Mouse (Mus musculus) embryonic facial prominence, embryonic 10.5 days (tissue): ENCODE results near the gene Gpr137b. TPM values are rescaled to one million over a fixed set of nuclear protein-coding genes. Genes with fewer than 3 reads are reported as not detected.
"Not testable (repeated sequence)": the region's sequence is repeated elsewhere in the genome, so short reads cannot be mapped to it uniquely, and the experiment has no call there.

Experiments used
- DNase-seq: peaks from one replicate; pipeline ENCODE4 v3.0.0-alpha.2; 2017; ENCODE audit warnings: low spot score
- H3K27ac ChIP-seq: fragments of 300-500 bp; sonication (generic); replicated peaks from 2 replicates; pipeline ENCODE4 v1.5.1; 2016; ENCODE audit warnings: mild to moderate bottlenecking
- H3K27me3 ChIP-seq: fragments of 300-500 bp; sonication (generic); replicated peaks from 2 replicates; pipeline ENCODE4 v1.6.1; 2016; ENCODE audit warnings: low read depth, mild to moderate bottlenecking; ENCODE audit not compliant: poor library complexity, severe bottlenecking
- H3K36me3 ChIP-seq: fragments of 300-500 bp; sonication (generic); replicated peaks from 2 replicates; pipeline ENCODE4 v1.6.1; 2016; ENCODE audit warnings: mild to moderate bottlenecking, moderate library complexity
- H3K4me1 ChIP-seq: fragments of 300-500 bp; sonication (generic); 2 replicates; pipeline ENCODE4 v1.6.1; 2016
- H3K4me3 ChIP-seq: fragments of 300-500 bp; sonication (generic); 2 replicates; pipeline ENCODE4 v1.5.1; 2016; ENCODE audit warnings: mild to moderate bottlenecking, moderate library complexity
- H3K9me3 ChIP-seq: fragments of 300-500 bp; sonication (generic); 2 replicates; pipeline ENCODE4 v1.6.1; 2016; ENCODE audit warnings: mild to moderate bottlenecking
- WGBS: fragments of 180-500 bp; shearing (Covaris S2); methylation state at CpG from one replicate; pipeline ENCODE4 v1.1.7; 2016; 5-methylcytosine and 5-hydroxymethylcytosine counted together
- polyA plus RNA-seq: library from polyadenylated mRNA; unstranded; fragments of >200 nt; fragmentation: Nextera tagmentation; extraction: Ambion mirVana; gene quantifications from 2 replicates; pipeline ENCODE4 v1.2.1, GENCODE M21; 2016

Gene Gpr137b
- 21.4 and 22.6 TPM in 2 replicates for polyA plus RNA-seq

- H3K9me3 ChIP-seq, H3K4me1 ChIP-seq, H3K27me3 ChIP-seq, H3K36me3 ChIP-seq: not testable (repeated sequence)
- WGBS: under 1% methylated on average over 63 of the region's 78 CpGs
- DNase-seq: peak; percentile 76
- Histone ChIP-seq H3K27ac (peak within 1 kb of the TSS; percentile 61; the same call in 1 of the 2 replicates), H3K4me3 (peak within 1 kb of the TSS; percentile 53)
Observed at GRCm38 (mm10) chr13:13393228-13394095, at the start of gene Gpr137b. Gene Gpr137b, minus strand, starts transcription at chr13:13394014.

- H3K9me3 ChIP-seq, H3K4me1 ChIP-seq, H3K36me3 ChIP-seq, H3K27ac ChIP-seq, H3K27me3 ChIP-seq: not testable (repeated sequence)
- WGBS: 4% methylated on average over 20 of the region's 28 CpGs
- DNase-seq: peak; percentile 55
- peak overlapping the region; percentile 47 for H3K4me3 ChIP-seq
Observed at GRCm38 (mm10) chr13:13438112-13438953, 44.5 kb upstream of the Gpr137b start.

- not testable (repeated sequence) for H3K27me3 ChIP-seq, H3K9me3 ChIP-seq, H3K4me1 ChIP-seq, H3K36me3 ChIP-seq, H3K27ac ChIP-seq
- H3K4me3 ChIP-seq: peak within 1 kb of the TSS; percentile 48
- DNase-seq: peak; percentile 58
- WGBS: under 1% methylated on average over 35 of the region's 39 CpGs
Observed at GRCm38 (mm10) chr13:13437460-13438015, 43.7 kb upstream of the Gpr137b start, which contains the start of gene Nid1. Gene Nid1, plus strand, starts transcription at chr13:13437551.

GRCm38 (mm10) chr13:13436161-13436560 lies 42.3 kb upstream of the Gpr137b start:
- H3K27ac ChIP-seq, H3K4me3 ChIP-seq, H3K27me3 ChIP-seq, H3K9me3 ChIP-seq, DNase-seq, H3K36me3 ChIP-seq, H3K4me1 ChIP-seq: not testable (repeated sequence)
- 56% methylated on average over 5 of the region's 7 CpGs for WGBS

GRCm38 (mm10) chr13:13423301-13423700 lies 29.5 kb upstream of the Gpr137b start:
- H3K9me3 ChIP-seq, H3K4me3 ChIP-seq: not testable (repeated sequence)
- WGBS: 86% methylated on average over 3 of the region's 5 CpGs

GRCm38 (mm10) chr13:13418859-13419258 lies 25.0 kb upstream of the Gpr137b start:
- not testable (repeated sequence) for H3K36me3 ChIP-seq, H3K27me3 ChIP-seq, H3K4me1 ChIP-seq, DNase-seq, H3K9me3 ChIP-seq, H3K4me3 ChIP-seq, H3K27ac ChIP-seq
- 92% methylated on average over 7 of the region's 12 CpGs for WGBS

More at GRCm38 (mm10) chr13:13423301-13423700, 29.5 kb upstream of the Gpr137b start:
- H3K4me1 ChIP-seq, H3K36me3 ChIP-seq, H3K27me3 ChIP-seq, H3K27ac ChIP-seq, DNase-seq: not testable (repeated sequence)

- H3K27me3 ChIP-seq, H3K27ac ChIP-seq, H3K36me3 ChIP-seq, H3K9me3 ChIP-seq, DNase-seq, H3K4me1 ChIP-seq, H3K4me3 ChIP-seq: not testable (repeated sequence)
- 76% methylated on average over 4 of the region's 4 CpGs for WGBS
Observed at GRCm38 (mm10) chr13:13416007-13416337, 22.2 kb upstream of the Gpr137b start.

GRCm38 (mm10) chr13:13415120-13416006 lies 21.5 kb upstream of the Gpr137b start:
- 40% methylated on average over 23 of the region's 23 CpGs for WGBS
- not testable (repeated sequence) for H3K9me3 ChIP-seq, H3K27me3 ChIP-seq, H3K27ac ChIP-seq, H3K4me3 ChIP-seq, H3K36me3 ChIP-seq, H3K4me1 ChIP-seq
- DNase-seq: peak; percentile 58

- H3K4me3 ChIP-seq: no peak overlapping the region
- H3K4me1 ChIP-seq: no peaks in the 10 kb centered on the region
- 80% methylated on average over 3 of the region's 3 CpGs for WGBS
- H3K27ac ChIP-seq: no peak overlapping the region
- H3K9me3 ChIP-seq: no peaks in the 10 kb centered on the region
- H3K27me3 ChIP-seq: no peaks in the 10 kb centered on the region
- no peak for DNase-seq
- no peaks in the 10 kb centered on the region for H3K36me3 ChIP-seq
Observed at GRCm38 (mm10) chr13:13414206-13414605, 20.4 kb upstream of the Gpr137b start.

- H3K9me3 ChIP-seq, DNase-seq: not testable (repeated sequence)
- WGBS: no CpG with 5 or more reads among the region's 6 CpGs
Observed at GRCm38 (mm10) chr13:13405511-13405910, 11.7 kb upstream of the Gpr137b start.

GRCm38 (mm10) chr13:13404517-13405155 lies 10.8 kb upstream of the Gpr137b start:
- not testable (repeated sequence) for DNase-seq, H3K9me3 ChIP-seq, H3K27ac ChIP-seq, H3K36me3 ChIP-seq, H3K4me1 ChIP-seq, H3K4me3 ChIP-seq, H3K27me3 ChIP-seq
- WGBS: 78% methylated on average over 6 of the region's 6 CpGs

More at GRCm38 (mm10) chr13:13405511-13405910, 11.7 kb upstream of the Gpr137b start:
- H3K4me1 ChIP-seq, H3K4me3 ChIP-seq, H3K36me3 ChIP-seq, H3K27me3 ChIP-seq, H3K27ac ChIP-seq: not testable (repeated sequence)
